Mouse (Mus musculus) gonadal fat pad, adult 2 months (tissue): ENCODE measurements at regions not wholly inside any gene's neighbourhood (a gene's known extent, or its start where the extent isn't known, plus 50 kb on each side); places are given as distances from the start of the nearest gene placed in this dataset.

Source experiments
- DNase-seq: peaks from one replicate; pipeline ENCODE4 v3.0.0-alpha.2; 2012; ENCODE audit warnings: low read depth

DNA sequence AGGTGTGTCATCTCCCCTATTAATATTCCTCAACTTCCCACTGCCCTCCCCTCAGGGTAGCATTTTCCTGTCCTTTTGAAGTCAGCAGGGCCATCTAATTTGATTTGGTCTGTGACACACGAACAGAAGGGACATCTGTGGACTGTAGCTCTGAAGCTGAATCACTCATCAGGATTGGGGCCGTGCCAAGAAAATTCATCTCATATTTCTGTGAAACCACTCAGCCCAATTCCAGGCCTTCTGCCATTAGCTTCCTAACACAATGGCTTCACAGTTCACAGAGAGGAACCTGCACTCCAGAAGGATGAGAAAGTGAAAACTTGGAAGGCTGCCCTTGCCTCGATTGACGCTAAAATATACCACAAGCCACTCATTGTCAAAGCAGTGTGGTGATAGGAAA, 86.1 kb downstream of the Abhd5 start:
- no peak for DNase-seq

DNA sequence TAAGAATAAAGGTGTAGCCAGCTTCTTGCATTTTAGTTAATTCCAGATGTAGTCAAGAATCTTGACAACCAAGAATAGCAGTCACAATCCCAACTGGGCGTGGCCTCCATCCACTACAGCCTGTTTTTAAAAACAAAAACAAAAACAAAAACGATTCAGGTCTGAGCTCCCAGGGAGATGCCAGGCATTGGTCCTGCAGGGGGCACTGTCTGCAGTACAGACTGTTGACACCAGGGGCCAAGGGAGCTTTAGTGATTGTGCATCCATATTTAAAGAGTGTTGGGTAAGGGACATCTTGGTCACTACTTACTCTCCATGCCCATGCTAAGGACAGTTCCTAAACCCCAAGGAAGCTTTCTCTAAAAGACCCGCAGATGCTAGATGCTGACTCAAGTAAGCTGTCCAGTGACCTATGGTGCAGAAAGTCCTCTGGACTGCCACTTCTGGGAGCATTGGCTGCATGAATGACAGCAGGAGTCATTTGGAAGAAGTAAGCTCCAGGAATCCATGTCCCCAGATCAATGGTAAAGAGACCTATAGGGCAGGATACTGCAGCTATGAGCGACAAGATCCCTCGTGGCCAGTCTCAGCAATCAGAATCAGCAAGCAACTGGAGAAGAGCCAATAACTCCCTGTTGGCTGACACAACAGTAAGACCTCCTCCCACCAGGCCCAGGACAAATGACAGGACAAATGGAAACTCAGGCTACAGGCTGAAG, 95.1 kb downstream of the Abhd5 start:
- DNase-seq: no peak

DNA sequence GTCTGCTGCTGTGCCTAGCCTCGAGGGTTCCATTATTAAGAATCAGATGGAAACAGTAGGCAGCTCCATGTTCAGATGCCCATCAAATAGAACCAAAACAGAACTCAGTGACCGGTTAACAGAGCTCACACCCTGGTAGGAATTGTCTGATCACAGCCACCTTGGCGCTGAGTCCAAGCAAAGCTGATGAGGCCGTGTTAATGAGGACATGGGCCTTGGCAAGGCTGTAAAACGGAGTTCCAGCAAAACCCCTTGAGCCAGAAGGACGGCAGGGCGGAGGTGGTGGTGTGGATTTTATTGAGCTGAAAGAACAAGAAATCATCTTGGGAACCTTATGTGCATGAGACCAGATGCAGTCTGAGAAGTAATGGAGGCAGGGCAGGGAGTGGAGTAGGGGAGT, 96.2 kb downstream of the Abhd5 start:
- no peak for DNase-seq

GRCm38 (mm10) chr9:122448342-122448741, 96.9 kb downstream of the Abhd5 start:
- no peak for DNase-seq

DNA sequence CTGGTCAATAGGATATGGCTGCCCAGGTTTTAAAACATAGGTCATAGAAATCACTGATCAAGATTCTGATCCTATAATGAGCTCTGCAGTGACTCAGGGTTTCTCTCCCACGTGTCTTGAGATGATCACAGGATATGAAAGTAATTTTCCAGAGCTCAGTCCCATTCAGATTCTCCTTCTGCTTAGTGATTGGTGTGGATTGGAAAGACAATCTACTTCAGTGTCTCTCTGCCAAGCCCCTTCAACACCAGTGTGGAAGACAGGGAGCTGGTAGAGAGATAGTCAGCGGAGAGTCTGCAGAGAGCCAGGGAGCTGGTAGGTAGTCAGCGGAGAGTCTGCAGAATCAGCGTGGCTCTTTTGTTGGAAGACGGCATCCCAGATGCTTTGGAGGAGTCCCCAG, 99.1 kb downstream of the Abhd5 start:
- no peak for DNase-seq

GRCm38 (mm10) chr9:122455301-122455700, 103.9 kb downstream of the Abhd5 start:
- DNase-seq: no peak

DNA sequence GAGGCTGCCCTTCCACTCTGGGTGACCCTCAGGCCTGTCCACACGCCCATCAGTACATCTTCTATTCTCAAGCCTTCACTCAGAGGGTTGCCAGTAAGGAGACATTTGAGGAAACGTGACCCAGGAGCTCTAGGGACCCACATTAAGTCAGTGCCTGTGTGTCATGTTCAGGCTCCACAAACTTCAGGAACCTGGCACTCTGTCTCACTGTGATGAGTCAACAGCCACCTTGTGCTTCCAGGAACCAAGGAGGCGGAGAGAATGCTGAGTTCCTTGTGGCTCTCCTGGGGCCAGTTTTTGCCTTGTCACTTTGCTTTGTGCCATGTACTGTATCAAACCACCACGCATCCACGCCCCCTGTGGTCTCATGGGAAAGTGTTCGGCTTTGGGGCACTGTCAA, 104.4 kb downstream of the Abhd5 start:
- DNase-seq: no peak

DNA sequence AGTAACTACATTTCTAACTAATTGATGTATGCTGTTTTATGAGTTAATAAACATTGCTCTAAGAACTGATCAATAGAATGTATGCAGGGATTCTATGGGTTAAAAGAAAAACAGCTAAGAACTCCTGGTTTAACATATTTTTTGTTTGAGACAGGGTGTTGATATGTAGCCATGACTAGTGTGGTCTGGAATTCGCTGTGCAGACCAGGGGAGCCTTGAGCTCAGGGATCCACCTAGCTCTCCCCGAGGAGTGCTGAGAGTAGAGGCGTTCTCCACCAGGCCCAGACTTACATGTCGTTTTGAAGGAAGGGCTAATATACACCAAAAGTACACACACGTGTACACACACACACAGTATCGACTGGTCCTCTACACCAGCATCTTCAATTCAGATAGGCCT, 108.1 kb downstream of the Abhd5 start:
- DNase-seq: no peak

DNA sequence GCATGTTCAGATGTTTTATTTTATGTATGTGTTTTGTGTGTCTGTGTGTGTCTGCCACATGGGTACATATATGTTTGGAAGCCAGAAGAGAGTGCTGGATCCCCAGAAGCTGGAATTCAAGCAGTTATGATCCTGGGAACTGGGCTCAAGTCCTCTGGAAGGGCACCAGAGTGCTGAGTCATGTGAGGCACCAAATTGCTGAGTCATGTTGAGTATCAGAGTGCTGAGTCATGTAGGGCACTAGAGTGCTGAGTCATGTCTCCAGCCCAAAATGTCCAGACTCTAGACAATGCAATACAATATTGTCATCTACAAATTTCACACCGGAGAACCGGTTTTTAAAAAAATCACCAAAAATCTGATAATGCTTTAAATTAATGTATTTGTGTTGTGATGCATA, 120.1 kb downstream of the Abhd5 start:
- DNase-seq: no peak

GRCm38 (mm10) chr9:122476356-122476755, 124.9 kb downstream of the Abhd5 start:
- DNase-seq: no peak

- DNase-seq: no peak
These were observed 135.6 kb downstream of the Abhd5 start for GRCm38 (mm10) chr9:122487001-122487400.

- DNase-seq: no peak
These were observed 143.3 kb downstream of the Abhd5 start for GRCm38 (mm10) chr9:122494691-122495090.

GRCm38 (mm10) chr9:122496482-122496985, 145.1 kb downstream of the Abhd5 start:
- no peak for DNase-seq

DNA sequence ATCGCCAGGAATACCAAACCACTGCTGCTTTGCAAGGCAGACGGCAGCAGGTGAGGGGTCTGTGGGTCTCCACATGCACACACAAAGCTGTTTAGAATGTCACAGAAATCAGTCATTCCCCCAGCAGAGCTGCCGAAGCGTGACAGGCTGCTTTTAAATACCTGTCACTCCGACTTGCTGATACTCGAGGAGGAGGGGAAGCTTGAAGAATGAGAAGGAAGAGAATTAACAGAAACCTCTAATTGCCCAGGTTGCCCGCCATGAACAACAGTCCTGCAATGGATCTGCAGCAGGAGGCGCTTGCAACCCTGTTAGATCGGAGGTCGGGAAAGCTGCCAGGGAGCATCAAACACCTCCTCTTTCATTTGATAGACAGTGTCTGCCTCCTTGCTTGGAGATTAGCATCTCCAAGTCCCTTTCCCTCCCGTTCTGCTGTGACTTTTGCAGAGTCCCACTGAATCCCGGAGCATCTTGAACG, 150.5 kb downstream of the Abhd5 start:
- no peak for DNase-seq

DNA sequence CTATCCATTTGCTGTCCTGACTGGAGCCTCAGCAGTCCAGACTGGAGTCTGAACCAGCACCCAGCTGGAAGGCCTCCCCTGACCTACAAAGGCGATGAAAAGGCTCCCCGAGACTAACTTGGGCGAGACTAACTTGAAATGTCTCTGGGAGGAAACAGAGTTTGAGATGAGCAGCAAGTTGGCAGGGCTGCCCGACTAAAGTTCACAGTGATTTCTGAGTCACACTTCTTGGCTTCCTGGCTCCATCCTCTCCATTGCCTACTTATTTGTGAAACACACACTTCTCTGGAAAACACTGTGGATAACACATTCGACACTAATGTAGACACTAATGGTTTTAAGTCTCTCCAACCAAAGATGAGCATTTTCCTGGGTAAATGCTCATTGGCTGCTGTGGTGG, 170.2 kb downstream of the Abhd5 start:
- DNase-seq: no peak

GRCm38 (mm10) chr9:122525621-122526055, 174.2 kb downstream of the Abhd5 start:
- DNase-seq: no peak

- DNase-seq: no peak
These were observed 176.9 kb downstream of the Abhd5 start for GRCm38 (mm10) chr9:122528267-122528666.

GRCm38 (mm10) chr9:122529721-122530120, 178.3 kb downstream of the Abhd5 start:
- no peak for DNase-seq

DNA sequence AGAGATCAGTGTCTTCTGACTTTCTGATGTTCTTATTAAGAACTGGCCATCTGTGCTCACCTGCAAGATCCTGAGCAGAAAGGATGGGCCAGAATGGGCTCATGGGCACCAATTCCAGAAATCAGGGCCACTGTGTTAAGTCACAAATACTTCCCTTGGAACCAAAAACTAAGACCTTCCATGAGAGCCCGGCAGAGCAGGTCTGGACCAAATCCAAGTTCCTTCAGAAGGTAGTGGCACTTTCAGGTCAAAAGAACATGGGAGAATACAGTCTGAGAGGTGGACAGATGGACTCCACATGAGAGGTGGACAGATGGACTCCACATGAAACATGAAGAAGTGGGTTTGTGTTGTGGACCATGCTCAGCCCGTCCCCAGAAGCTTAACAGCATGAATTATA, 180.4 kb downstream of the Abhd5 start:
- no peak for DNase-seq

GRCm38 (mm10) chr9:122534121-122534814, 182.9 kb downstream of the Abhd5 start:
- DNase-seq: no peak

DNA sequence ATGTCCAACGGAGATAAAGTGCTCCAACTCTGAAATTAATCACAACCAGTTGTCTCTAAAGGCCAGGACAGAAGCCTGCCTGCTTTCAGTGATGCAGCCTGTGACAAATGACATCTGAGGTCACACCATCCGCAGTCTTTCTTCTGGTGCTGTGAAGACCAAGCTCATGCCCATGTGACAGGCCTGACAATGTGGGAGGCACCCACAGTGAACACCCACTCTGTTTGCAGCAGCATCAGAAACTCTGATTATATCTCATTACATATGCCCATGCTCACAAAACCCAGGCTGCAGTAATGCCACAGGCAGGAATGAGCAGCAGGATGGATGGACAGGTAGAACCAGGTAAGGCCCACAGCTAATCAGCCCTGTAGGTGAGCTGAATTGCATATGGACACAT, 183.6 kb downstream of the Abhd5 start:
- no peak for DNase-seq

DNA sequence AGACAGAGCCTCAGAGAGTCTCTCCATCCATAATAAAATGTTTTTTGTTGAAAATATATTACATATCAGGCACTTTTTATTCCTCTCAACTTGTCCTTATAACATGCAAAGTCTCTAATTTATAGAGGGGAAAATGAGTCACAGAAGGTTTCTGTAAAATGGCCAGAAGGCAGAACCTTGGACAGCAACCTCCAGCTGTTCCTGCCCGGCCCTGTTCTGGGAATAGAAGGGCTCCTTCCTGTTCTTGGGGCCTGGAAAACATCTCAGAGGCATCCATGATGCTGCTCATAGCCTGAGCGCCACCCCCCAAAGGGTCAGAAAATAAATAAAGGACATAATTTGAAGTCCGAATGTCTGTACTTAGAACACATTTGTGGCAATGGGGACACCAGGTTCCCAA, 188.7 kb downstream of the Abhd5 start:
- DNase-seq: no peak

GRCm38 (mm10) chr9:122556051-122556450, 191.1 kb upstream of the Topaz1 start:
- DNase-seq: no peak
